Mouse (Mus musculus) skeletal muscle tissue, adult 2 months (tissue): ENCODE results near the gene Ubb.

ENCODE experiments used
- DNase-seq: peaks from one replicate; pipeline ENCODE4 v3.0.0-alpha.2; 2012; ENCODE audit warnings: low read depth, low spot score

Gene Ubb

GRCm38 (mm10) chr11:62551226-62552119, 502 bp downstream of the Ubb start:
- peak; percentile 91 for DNase-seq

GRCm38 (mm10) chr11:62553186-62553585, 2.2 kb downstream of the Ubb start:
- no peak for DNase-seq

- DNase-seq, result no peak
These were observed 2.7 kb downstream of the Ubb start for GRCm38 (mm10) chr11:62553633-62554032.

- no peak for DNase-seq
These were observed 3.3 kb downstream of the Ubb start for GRCm38 (mm10) chr11:62554163-62554855.

GRCm38 (mm10) chr11:62554934-62555517, 4.1 kb downstream of the Ubb start:
- no peak for DNase-seq

GRCm38 (mm10) chr11:62555896-62556412, 5.0 kb downstream of the Ubb start:
- DNase-seq, result no peak

- DNase-seq, result no peak
These were observed 6.2 kb downstream of the Ubb start for GRCm38 (mm10) chr11:62557205-62557604.

- DNase-seq, result no peak
These were observed 7.2 kb downstream of the Ubb start for GRCm38 (mm10) chr11:62558152-62558551.

- peak; percentile 92 for DNase-seq
These were observed 8.1 kb downstream of the Ubb start for GRCm38 (mm10) chr11:62558961-62559646.

- DNase-seq, result no peak
These were observed 9.6 kb downstream of the Ubb start for GRCm38 (mm10) chr11:62560463-62561016.

GRCm38 (mm10) chr11:62563590-62563989, 12.6 kb downstream of the Ubb start:
- DNase-seq, result no peak

GRCm38 (mm10) chr11:62565747-62566146, 14.8 kb downstream of the Ubb start:
- DNase-seq, result no peak

- DNase-seq, result no peak
These were observed 15.2 kb downstream of the Ubb start for GRCm38 (mm10) chr11:62566211-62566610.

GRCm38 (mm10) chr11:62568300-62568699, 17.3 kb downstream of the Ubb start:
- no peak for DNase-seq

- DNase-seq, result no peak
These were observed 23.2 kb downstream of the Ubb start, which contains the start of gene Trpv2 for GRCm38 (mm10) chr11:62573959-62574702. Gene Trpv2, plus strand, starts transcription at chr11:62574486.

- DNase-seq, result no peak
These were observed 23.7 kb downstream of the Ubb start for GRCm38 (mm10) chr11:62574703-62575085.

GRCm38 (mm10) chr11:62575297-62575658, 24.3 kb downstream of the Ubb start:
- DNase-seq, result peak; percentile 66

GRCm38 (mm10) chr11:62575659-62576438, 24.9 kb downstream of the Ubb start:
- no peak for DNase-seq

- no peak for DNase-seq
These were observed 25.7 kb downstream of the Ubb start for GRCm38 (mm10) chr11:62576530-62577152.
